Mouse (Mus musculus) small intestine, adult 2 months (tissue): ENCODE results near the gene Them4. TPM values are rescaled to one million over a fixed set of nuclear protein-coding genes. Genes with fewer than 3 reads are reported as not detected.
"Not testable (repeated sequence)": the region's sequence is repeated elsewhere in the genome, so short reads cannot be mapped to it uniquely, and the experiment has no call there.

Source experiments
- H3K27ac ChIP-seq: fragments of 200-500 bp; 2 replicates; pipeline ENCODE4 v1.5.1; 2012; ENCODE audit warnings: low read depth, low read length, control low read depth, inconsistent platforms; ENCODE audit not compliant: insufficient read depth
- H3K27me3 ChIP-seq: fragments of 200-500 bp; 2 replicates; pipeline ENCODE4 v1.6.1; 2012; ENCODE audit warnings: mild to moderate bottlenecking, moderate library complexity, low read length, inconsistent platforms; ENCODE audit not compliant: control insufficient read depth, insufficient read depth
- H3K36me3 ChIP-seq: fragments of 200-500 bp; 2 replicates; pipeline ENCODE4 v1.6.1; 2012; ENCODE audit warnings: mild to moderate bottlenecking, low read length, control low read depth, inconsistent platforms; ENCODE audit not compliant: control insufficient read depth, insufficient read depth
- H3K4me1 ChIP-seq: fragments of 200-500 bp; 2 replicates; pipeline ENCODE4 v1.6.1; 2012; ENCODE audit warnings: low read length, inconsistent platforms, mixed read lengths; ENCODE audit not compliant: control insufficient read depth, insufficient read depth, insufficient read length
- H3K4me3 ChIP-seq: fragments of 200-500 bp; 2 replicates; pipeline ENCODE4 v1.5.1; 2012; ENCODE audit warnings: low read depth, mild to moderate bottlenecking, control low read depth, inconsistent platforms, low read length, moderate library complexity
- CTCF ChIP-seq: fragments of 200-500 bp; IDR thresholded peaks from 2 replicates; pipeline ENCODE4 v1.5.1; 2012; ENCODE audit warnings: low read depth, mild to moderate bottlenecking, control low read depth, inconsistent platforms, low read length, moderate library complexity, mixed read lengths; ENCODE audit not compliant: insufficient replicate concordance, insufficient read length; ENCODE audit errors: extremely low read depth
- POLR2A ChIP-seq: fragments of 200-500 bp; IDR thresholded peaks from 2 replicates; pipeline ENCODE4 v1.6.1; 2012; ENCODE audit warnings: low read depth, mild to moderate bottlenecking, control low read depth, inconsistent platforms, low read length, moderate library complexity
- WGBS: fragments of 180-500 bp; shearing (Covaris S2); methylation state at CpG from one replicate; pipeline ENCODE4 v1.1.7; 2018; 5-methylcytosine and 5-hydroxymethylcytosine counted together
- polyA plus RNA-seq: library from polyadenylated mRNA; depleted of rRNA; stranded (reverse); fragments of >200 nt; gene quantifications from 2 replicates; pipeline ENCODE4 v1.2.3, GENCODE M21; 2012; rRNA removed

Gene Them4
- polyA plus RNA-seq = 0.47 and 1.0 TPM in 2 replicates

DNA sequence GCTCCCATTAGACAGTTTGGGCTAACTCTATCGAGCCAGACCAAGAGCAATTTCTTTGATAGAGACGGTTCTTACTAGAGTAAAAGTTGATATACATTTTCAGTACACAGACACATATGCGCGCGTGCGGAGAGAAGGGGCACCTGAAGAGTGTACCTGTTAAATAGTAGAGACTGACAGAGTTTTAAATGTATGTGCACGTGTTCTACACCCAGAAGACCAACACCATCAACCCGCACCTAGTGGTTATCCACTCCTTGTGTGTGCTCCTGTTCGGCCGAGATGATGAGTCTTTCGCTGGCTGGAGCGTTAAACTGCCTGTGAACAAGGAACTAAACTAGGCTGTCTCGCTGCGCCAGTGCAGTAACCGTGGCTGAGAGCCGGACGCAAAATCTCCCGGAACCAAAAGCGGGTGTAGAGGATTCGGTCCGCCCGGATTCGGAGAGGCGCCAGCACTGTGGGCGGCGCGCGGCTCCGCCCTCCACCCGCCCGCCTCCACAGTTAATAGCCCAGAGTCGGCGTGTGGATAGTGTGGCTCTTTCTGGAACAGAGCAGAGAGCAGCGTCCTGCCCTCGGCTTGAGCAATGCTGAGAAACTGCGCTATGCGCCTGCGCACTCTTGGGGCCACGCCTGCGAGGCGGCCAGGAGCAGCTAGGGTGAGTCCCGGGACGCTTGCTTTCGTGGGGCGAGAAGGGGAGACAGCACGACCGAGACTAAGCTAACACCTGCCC, at the start of gene Them4:
Gene Them4, plus strand, starts transcription at position 457 of the 731 bp plus-strand sequence.
- H3K27me3 ChIP-seq = no peaks in the 10 kb centered on the region
- no peaks in the 10 kb centered on the region for H3K4me1 ChIP-seq
- peak within 1 kb of the TSS; percentile 97 for H3K27ac ChIP-seq
- H3K36me3 ChIP-seq = no peaks in the 10 kb centered on the region
- peak within 1 kb of the TSS; percentile 84 for H3K4me3 ChIP-seq
- TF ChIP-seq CTCF = peak; percentile 13; the same call in 1 of the 2 replicates
- TF ChIP-seq POLR2A = no peak; the same call in none of the 2 replicates
- under 1% methylated on average over 47 of the region's 47 CpGs for WGBS

DNA sequence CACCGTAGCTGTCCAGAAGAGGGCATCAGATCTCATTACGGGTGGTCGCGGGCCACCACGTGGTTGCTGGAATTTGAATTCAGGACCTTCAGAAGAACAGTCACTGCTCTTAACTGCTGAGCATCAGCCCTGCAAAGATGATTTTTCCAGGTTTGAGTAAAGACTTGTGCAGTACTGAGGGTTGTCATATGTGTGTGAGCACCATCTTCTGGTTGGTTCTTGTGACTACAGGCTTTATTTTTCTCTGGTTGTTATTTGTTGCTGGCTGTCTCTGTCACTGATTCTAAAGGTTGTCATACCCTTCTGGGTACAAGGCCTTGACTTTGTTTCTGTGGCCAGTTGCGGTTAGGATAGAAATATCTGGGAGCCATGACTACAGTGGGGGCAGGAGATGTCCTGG, 49.3 kb upstream of the Them4 start:
- H3K4me3 ChIP-seq = no peak overlapping the region
- TF ChIP-seq POLR2A = no peak
- TF ChIP-seq CTCF = peak; percentile 13; the same call in 1 of the 2 replicates
- H3K4me1 ChIP-seq = no peaks in the 10 kb centered on the region
- no peak overlapping the region for H3K27ac ChIP-seq
- no peaks in the 10 kb centered on the region for H3K27me3 ChIP-seq
- H3K36me3 ChIP-seq = no peaks in the 10 kb centered on the region
- WGBS = 54% methylated on average over 6 of the region's 6 CpGs

DNA sequence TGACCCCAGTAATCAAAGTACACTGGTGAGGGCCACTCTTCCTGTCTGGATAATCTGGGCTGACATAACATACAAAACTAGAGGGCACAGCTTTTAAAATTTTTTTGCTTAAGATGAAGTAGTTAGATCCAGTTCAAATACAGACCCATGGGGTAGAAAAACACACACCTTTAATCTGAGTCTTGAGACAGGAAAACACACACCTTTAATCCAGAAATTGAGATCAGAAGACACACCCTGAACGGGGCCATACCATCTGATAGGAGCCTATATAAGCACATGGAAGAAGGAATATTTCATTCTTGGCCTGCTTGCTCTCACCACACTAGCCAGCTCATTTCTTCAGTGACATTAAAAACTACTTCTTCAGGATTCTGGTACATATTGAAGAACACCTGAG, 46.2 kb upstream of the Them4 start, which contains the start of gene Gm4778:
Gene Gm4778, plus strand, starts transcription at position 301 of the 400 bp plus-strand sequence.
- WGBS = 64% methylated on average over 1 of the region's 1 CpGs

DNA sequence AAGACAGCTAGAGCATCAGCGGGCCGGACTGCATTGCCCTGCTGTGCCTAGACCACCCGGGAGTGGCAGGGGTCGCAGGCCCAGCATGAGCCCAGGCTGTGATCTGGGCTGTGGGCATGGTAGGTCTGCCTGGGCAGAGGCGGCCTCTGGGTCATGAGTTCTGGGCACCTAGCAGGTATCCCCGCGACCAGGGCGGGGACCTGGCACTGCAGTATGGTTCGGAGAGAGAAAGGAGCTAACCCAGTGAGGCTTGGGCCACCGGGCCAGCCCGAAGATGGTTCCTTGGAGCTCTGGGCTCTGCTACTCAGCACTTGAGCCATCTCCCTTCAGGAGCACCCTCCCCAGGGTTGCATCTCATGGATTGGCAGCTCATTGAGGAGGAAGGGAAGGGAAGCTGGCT, 33.9 kb upstream of the Them4 start:
- H3K4me3 ChIP-seq = no peak overlapping the region
- 88% methylated on average over 11 of the region's 11 CpGs for WGBS
- H3K4me1 ChIP-seq = no peaks in the 10 kb centered on the region
- no peaks in the 10 kb centered on the region for H3K36me3 ChIP-seq
- no peaks in the 10 kb centered on the region for H3K27me3 ChIP-seq
- no peak overlapping the region for H3K27ac ChIP-seq
- TF ChIP-seq CTCF = no peak
- no peak for TF ChIP-seq POLR2A

More for the DNA sequence above, 46.2 kb upstream of the Them4 start, which contains the start of gene Gm4778:
- H3K27me3 ChIP-seq, H3K4me1 ChIP-seq, H3K4me3 ChIP-seq, H3K36me3 ChIP-seq, H3K27ac ChIP-seq: not testable (repeated sequence)

DNA sequence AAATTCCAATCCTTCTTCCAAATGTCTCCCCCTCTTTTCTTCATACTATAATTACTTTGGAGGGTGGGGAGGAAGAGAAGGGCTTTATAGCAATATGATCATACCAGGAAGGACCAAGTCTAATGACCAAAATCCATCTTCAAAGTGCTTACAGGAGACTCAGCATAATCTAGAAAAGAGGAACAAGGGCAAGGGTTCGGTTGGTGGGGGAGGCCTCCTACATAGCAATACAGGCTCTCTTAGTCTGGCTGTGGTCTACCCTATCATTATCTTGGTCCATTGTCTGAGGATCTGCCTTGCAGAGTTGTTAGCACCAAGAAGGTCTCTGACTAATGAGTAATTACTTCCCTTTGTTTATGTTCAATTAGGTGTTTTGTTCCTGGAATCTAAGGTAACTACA, 4.4 kb upstream of the Them4 start:
- Histone ChIP-seq H3K4me1 (no peaks in the 10 kb centered on the region), H3K27me3 (no peaks in the 10 kb centered on the region), H3K4me3 (no peak overlapping the region), H3K27ac (no peak overlapping the region), H3K36me3 (no peaks in the 10 kb centered on the region)
- WGBS = 65% methylated on average over 1 of the region's 1 CpGs
- TF ChIP-seq POLR2A (no peak), CTCF (no peak)

DNA sequence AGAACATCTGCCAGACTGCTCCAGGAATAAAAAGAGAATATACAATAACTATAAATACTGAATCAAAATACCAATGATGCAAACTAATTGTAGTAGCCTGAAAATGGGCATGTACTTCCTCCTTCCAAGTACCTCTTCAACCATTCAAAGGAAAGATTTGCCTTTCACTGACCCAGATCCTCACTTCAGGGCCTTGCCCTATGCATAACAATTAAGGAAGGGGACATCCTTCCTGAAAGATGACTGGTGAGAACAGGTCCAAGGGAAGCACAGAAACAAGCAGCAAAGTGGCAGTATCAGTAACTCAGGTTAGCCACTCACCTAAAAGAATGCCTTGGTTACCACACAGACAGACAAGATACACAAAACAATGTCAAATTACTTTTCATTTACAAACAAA, 2.9 kb upstream of the Them4 start:
- TF ChIP-seq POLR2A = no peak
- TF ChIP-seq CTCF = no peak

DNA sequence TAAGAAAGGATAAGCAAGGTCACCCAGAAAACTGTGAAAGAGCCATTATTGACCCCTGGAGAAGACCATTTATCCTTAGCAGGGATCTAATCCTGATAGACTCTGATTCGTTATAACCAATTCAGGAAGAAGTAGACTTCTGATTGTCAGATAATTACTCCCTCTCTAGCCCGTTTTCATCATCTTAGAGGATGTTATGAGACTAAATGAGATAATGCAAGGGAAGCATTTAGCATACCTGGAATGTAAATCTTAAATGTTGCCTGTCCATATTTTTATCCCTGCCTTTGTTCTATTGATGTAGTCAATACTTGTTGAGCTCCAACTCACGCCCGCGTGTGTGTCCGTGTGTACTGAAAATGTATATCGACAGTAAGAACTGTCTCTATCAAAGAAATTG, 602 bp downstream of the Them4 start:
- no peaks in the 10 kb centered on the region for H3K36me3 ChIP-seq
- WGBS = 14% methylated on average over 7 of the region's 7 CpGs
- H3K4me1 ChIP-seq = no peaks in the 10 kb centered on the region
- no peaks in the 10 kb centered on the region for H3K27me3 ChIP-seq
- peak overlapping the region; percentile 97 for H3K27ac ChIP-seq
- peak overlapping the region; percentile 84 for H3K4me3 ChIP-seq
- TF ChIP-seq CTCF (no peak), POLR2A (no peak)

More for the DNA sequence above, 2.9 kb upstream of the Them4 start:
- Histone ChIP-seq H3K4me1 (no peaks in the 10 kb centered on the region), H3K27me3 (no peaks in the 10 kb centered on the region), H3K27ac (no peak overlapping the region), H3K36me3 (no peaks in the 10 kb centered on the region), H3K4me3 (no peak overlapping the region)
